Mouse (Mus musculus) MEL (cell line): Measurements from ENCODE around the gene Rcc1.

Experiments used
- BHLHE40 ChIP-seq: IDR thresholded peaks from 2 replicates; pipeline ENCODE4 v1.6.1; 2012; ENCODE audit warnings: low read depth, mild to moderate bottlenecking, inconsistent platforms, low read length, improper control_type of control experiment, borderline replicate concordance
- CTCF ChIP-seq, 3 experiments: IDR thresholded peaks in 2 of 3; conservative IDR thresholded peaks in 1 of 3; 2 replicates each; pipeline ENCODE4 v1.5.1; 2011 to 2012; ENCODE audit warnings: low read length in 3 of 3, low read depth in 2 of 3, mild to moderate bottlenecking in 2 of 3, improper control_type of control experiment in 1 of 3, inconsistent platforms in 1 of 3, mixed read lengths in 1 of 3, moderate library complexity in 1 of 3; ENCODE audit not compliant: control insufficient read depth in 1 of 3, insufficient read depth in 1 of 3, poor library complexity in 1 of 3, severe bottlenecking in 1 of 3
- EP300 ChIP-seq, 2 experiments: IDR thresholded peaks; 2 replicates each; pipeline ENCODE4 v1.6.1; 2011; ENCODE audit warnings: improper control_type of control experiment in 2 of 2, low read length in 2 of 2, low read depth in 1 of 2, mild to moderate bottlenecking in 1 of 2
- JUND ChIP-seq: IDR thresholded peaks from 2 replicates; pipeline ENCODE4 v1.6.1; 2011; ENCODE audit warnings: low read depth, mild to moderate bottlenecking, improper control_type of control experiment, low read length
- MAFK ChIP-seq: IDR thresholded peaks from 2 replicates; pipeline ENCODE4 v1.6.1; 2011; ENCODE audit warnings: low read depth, mild to moderate bottlenecking, low read length, improper control_type of control experiment, borderline replicate concordance
- MAX ChIP-seq: IDR thresholded peaks from 2 replicates; pipeline ENCODE4 v1.6.1; 2011; ENCODE audit warnings: low read length, improper control_type of control experiment
- NELFE ChIP-seq: IDR thresholded peaks from 2 replicates; pipeline ENCODE4 v1.6.1; 2011; ENCODE audit warnings: low read depth, low read length, improper control_type of control experiment
- NRF1 ChIP-seq: IDR thresholded peaks from 2 replicates; pipeline ENCODE4 v1.6.1; 2014; ENCODE audit warnings: low read depth, mild to moderate bottlenecking, inconsistent platforms, low read length, improper control_type of control experiment, moderate library complexity; ENCODE audit not compliant: poor library complexity, insufficient read depth, severe bottlenecking
- POLR2A ChIP-seq, 2 experiments: IDR thresholded peaks; 2 replicates each; pipeline ENCODE4 v1.6.1; 2011 to 2012; ENCODE audit warnings: low read length in 2 of 2, mild to moderate bottlenecking in 2 of 2, control low read depth in 1 of 2, improper control_type of control experiment in 1 of 2, low read depth in 1 of 2, moderate library complexity in 1 of 2; ENCODE audit not compliant: control insufficient read depth in 1 of 2, insufficient read depth in 1 of 2, poor library complexity in 1 of 2
- SMC3 ChIP-seq: IDR thresholded peaks from 2 replicates; pipeline ENCODE4 v1.6.1; 2011; ENCODE audit warnings: low read depth, low read length, improper control_type of control experiment
- UBTF ChIP-seq: IDR thresholded peaks from 2 replicates; pipeline ENCODE4 v1.6.1; 2012; ENCODE audit warnings: low read depth, mild to moderate bottlenecking, inconsistent platforms, low read length, improper control_type of control experiment, moderate library complexity, borderline replicate concordance; ENCODE audit not compliant: insufficient read depth
- USF1 ChIP-seq: IDR thresholded peaks from 2 replicates; pipeline ENCODE4 v1.6.1; 2014; ENCODE audit warnings: low read depth, mild to moderate bottlenecking, inconsistent platforms, low read length, improper control_type of control experiment, moderate library complexity
- ZC3H11A ChIP-seq: IDR thresholded peaks from 2 replicates; pipeline ENCODE4 v1.6.1; 2012; ENCODE audit warnings: low read depth, mild to moderate bottlenecking, inconsistent platforms, low read length, improper control_type of control experiment
- ZNF384 ChIP-seq: IDR thresholded peaks from 2 replicates; pipeline ENCODE4 v1.6.1; 2012; ENCODE audit warnings: low read depth, mild to moderate bottlenecking, inconsistent platforms, low read length, improper control_type of control experiment

DNA sequence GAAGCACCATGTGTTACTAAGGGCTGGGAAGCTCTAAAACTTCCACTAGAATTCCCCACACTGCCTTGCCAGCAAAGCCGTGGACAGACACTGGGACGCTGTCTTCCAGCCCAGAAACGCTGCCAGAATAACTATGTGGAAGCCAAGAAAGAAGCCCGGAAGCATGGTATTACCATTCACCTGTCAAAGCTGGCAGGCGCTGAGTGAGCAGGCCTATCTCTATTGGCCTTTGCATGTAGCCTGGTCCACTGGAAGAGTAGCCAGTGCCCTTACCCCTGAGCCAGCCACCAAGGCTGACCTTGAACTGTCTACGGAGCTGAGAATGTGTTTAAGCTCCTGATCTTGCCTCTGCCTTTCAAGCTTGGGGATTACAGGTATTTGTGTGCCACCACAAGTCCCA, 51.9 kb downstream of the Rcc1 start:
- TF ChIP-seq NRF1 (no peak), POLR2A (IDR thresholded peaks at IDR 0.05; ENCODE audit: control insufficient read depth in 1 of 2, insufficient read depth in 1 of 2, low read depth in 1 of 2, low read length in 2 of 2, poor library complexity in 1 of 2) (no peak), MAFK (no peak), CTCF (IDR thresholded peaks at IDR 0.05 in 2 of 3, conservative IDR thresholded peaks at IDR 0.05 in 1 of 3; ENCODE audit: control insufficient read depth in 1 of 3, insufficient read depth in 1 of 3, low read depth in 2 of 3, low read length in 3 of 3, poor library complexity in 1 of 3, severe bottlenecking in 1 of 3) (no peak), NELFE (no peak), MAX (no peak), EP300 (IDR thresholded peaks at IDR 0.05; ENCODE audit: low read depth in 1 of 2, low read length in 2 of 2) (no peak), USF1 (no peak), UBTF (no peak), ZNF384 (no peak), BHLHE40 (no peak), SMC3 (no peak), ZC3H11A (no peak), JUND (no peak)
